Mouse (Mus musculus) thymus, adult 2 months (tissue): ENCODE measurements around the gene Pik3cb. TPM values are rescaled to one million over a fixed set of nuclear protein-coding genes. Genes with fewer than 3 reads are reported as not detected.

Experiments
- DNase-seq: peaks from one replicate; pipeline ENCODE4 v3.0.0; 2021
- H3K27ac ChIP-seq: fragments of 200-500 bp; 2 replicates; pipeline ENCODE4 v1.5.1; 2012; ENCODE audit warnings: low read length, control low read depth; ENCODE audit not compliant: control insufficient read depth, insufficient read depth
- H3K27me3 ChIP-seq: fragments of 200-500 bp; 2 replicates; pipeline ENCODE4 v1.6.1; 2012; ENCODE audit warnings: mild to moderate bottlenecking, low read length, moderate library complexity, mixed read lengths; ENCODE audit not compliant: control insufficient read depth, insufficient read depth
- H3K36me3 ChIP-seq: fragments of 200-500 bp; 2 replicates; pipeline ENCODE4 v1.6.1; 2012; ENCODE audit warnings: mild to moderate bottlenecking, low read length, moderate library complexity; ENCODE audit not compliant: control insufficient read depth, insufficient read depth
- H3K4me1 ChIP-seq: fragments of 200-500 bp; replicated peaks from 2 replicates; pipeline ENCODE4 v1.6.1; 2012; ENCODE audit warnings: low read length; ENCODE audit not compliant: control insufficient read depth, insufficient read depth
- H3K4me3 ChIP-seq: fragments of 200-500 bp; 2 replicates; pipeline ENCODE4 v1.5.1; 2012; ENCODE audit warnings: mild to moderate bottlenecking, low read length, control low read depth, moderate library complexity; ENCODE audit not compliant: control insufficient read depth, insufficient read depth
- CTCF ChIP-seq: fragments of 200-500 bp; IDR thresholded peaks from 2 replicates; pipeline ENCODE4 v1.5.1; 2012; ENCODE audit warnings: mild to moderate bottlenecking, control low read depth, low read length, moderate library complexity, borderline replicate concordance; ENCODE audit not compliant: control insufficient read depth, poor library complexity, insufficient read depth; ENCODE audit errors: extremely low read depth
- POLR2A ChIP-seq: fragments of 200-500 bp; IDR thresholded peaks from 2 replicates; pipeline ENCODE4 v1.6.1; 2012; ENCODE audit warnings: mild to moderate bottlenecking, low read length, control low read depth, moderate library complexity; ENCODE audit not compliant: control insufficient read depth, poor library complexity, insufficient read depth; ENCODE audit errors: extremely low read depth
- WGBS: fragments of 180-500 bp; shearing (Covaris S2); methylation state at CpG from one replicate; pipeline ENCODE4 v1.1.7; 2018; 5-methylcytosine and 5-hydroxymethylcytosine counted together
- polyA plus RNA-seq: library from polyadenylated mRNA; depleted of rRNA; stranded (reverse); fragments of >200 nt; gene quantifications from 2 replicates; pipeline ENCODE4 v1.2.3, GENCODE M21; 2012

Gene Pik3cb
- polyA plus RNA-seq, 1 experiment: 2.9 TPM

DNA sequence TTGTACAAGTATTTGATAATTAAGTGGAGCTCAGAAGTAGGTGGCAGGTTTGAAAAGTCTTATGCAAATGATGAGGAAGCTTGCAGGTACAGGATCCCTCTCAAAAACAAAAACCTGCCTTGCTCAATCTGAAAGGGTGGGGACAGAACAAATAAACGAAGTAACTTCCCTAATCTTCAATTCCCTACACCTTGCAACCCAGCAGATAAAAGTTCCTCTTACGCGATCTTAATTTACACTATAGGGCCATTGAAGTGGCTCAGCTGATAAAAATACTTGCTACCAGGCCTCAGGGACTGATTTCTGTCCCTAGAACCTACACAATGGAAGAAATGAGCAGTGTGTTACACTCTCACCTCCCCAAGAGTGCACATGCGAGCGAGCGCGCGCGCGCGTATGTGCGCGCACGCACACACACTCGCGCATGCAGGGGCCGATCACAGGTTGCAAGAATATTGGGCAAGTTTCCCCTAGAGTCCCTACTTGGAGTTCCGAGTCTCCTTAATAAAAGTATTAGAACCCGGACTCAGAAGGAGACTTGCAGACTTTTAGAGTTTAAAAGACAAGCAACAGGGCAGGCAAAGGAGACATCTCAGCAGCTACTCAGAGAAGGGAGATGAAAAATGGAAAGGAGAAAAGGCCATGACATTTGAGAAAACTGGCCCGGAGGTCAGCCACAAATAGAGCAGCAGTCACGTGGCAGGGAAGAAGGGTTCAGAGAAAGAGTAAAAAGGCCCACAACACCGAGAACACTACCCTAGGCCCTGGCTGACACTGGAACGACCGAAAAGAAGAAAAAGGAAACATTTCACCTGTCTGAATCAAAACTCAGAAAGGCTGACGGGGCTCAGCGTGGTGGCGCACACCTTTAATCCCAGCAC is 6.7 kb upstream of the Pik3cb start:
- TF ChIP-seq CTCF: no peak
- TF ChIP-seq POLR2A: no peak
- WGBS: 86% methylated on average over 27 of the region's 27 CpGs
- Histone ChIP-seq H3K27ac (no peak overlapping the region), H3K4me1 (no peaks in the 10 kb centered on the region), H3K4me3 (no peak overlapping the region), H3K27me3 (no peaks in the 10 kb centered on the region), H3K36me3 (no peaks in the 10 kb centered on the region)
- no peak for DNase-seq

DNA sequence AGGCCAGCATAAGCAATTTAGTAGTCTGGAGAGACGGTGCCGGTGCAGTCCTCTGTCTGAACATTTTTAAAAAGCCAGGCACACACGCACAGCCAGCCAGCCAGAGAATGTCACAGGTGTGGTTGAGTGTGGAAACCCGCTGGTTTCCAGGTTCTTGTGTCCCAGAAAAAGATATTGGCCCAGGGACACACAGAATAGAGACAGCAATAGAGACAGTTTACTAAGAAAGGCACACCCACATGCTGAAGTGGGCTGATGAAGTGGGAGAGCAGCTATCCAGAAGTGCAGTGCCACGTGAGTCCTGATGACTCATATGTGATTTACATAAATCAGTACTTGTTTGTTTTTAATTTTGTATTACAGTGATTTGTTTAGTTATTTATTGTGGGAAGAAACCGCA is 5.3 kb upstream of the Pik3cb start:
- no peak for DNase-seq

DNA sequence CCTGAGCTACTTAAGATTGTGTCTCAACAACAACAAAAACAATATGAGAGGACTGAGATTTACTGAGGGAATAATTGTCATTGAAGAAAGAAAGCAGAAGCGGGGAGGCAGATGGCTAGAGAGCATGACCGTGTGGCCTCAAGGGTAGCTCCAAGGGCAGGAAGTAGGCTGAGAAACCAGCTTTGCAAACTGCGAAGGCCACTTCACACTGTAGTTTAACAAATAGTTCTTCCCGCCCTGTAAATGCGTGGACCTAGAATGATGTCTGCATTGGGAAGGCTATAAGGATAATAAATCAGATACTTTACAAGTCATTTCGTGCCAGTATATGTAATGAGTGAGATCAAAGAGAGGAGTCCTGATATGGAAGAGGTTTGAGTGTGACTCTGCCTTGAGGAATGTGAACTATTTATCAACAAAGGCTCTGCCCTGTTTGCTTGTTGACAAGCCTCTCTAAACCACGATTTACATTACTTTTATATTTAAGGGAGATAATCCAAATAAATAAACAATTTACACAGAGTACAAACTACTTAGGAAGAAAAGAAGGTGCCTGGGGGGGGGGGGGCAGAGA is 4.1 kb upstream of the Pik3cb start:
- peaks cover 1% of the 10 kb centered on the region; the same call in 1 of the 2 replicates for H3K27me3 ChIP-seq
- no peak for DNase-seq
- no peaks in the 10 kb centered on the region; the same call in 1 of the 2 replicates for H3K4me1 ChIP-seq
- TF ChIP-seq POLR2A (no peak), CTCF (no peak)
- WGBS: 86% methylated on average over 7 of the region's 7 CpGs
- no peak overlapping the region for H3K4me3 ChIP-seq
- H3K36me3 ChIP-seq: no peaks in the 10 kb centered on the region
- H3K27ac ChIP-seq: no peak overlapping the region

More for the DNA sequence above, 5.3 kb upstream of the Pik3cb start:
- WGBS: 89% methylated on average over 6 of the region's 6 CpGs
- Histone ChIP-seq H3K27ac (no peak overlapping the region), H3K4me3 (no peak overlapping the region), H3K36me3 (no peaks in the 10 kb centered on the region), H3K27me3 (no peaks in the 10 kb centered on the region), H3K4me1 (no peaks in the 10 kb centered on the region)
- TF ChIP-seq POLR2A: no peak
- no peak for TF ChIP-seq CTCF

DNA sequence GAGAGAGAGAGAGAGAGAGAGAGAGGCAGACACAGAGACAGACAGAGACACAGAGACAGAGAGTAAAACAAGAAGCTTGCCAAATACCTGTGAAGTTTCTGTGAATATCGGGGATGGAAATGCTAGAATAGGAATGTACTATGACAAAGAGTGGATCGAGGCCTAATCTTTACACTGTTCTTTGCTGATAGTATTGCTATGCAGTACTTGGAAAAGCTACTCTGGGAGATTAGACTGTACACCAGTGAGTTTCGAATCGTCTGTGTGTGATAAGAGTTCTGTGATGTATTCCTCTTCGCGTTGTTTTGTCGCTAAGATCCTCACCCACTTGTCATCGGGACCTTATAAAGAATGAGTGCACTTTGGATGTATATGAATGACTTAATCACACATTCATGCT is 1.2 kb upstream of the Pik3cb start:
- H3K27ac ChIP-seq: no peak overlapping the region
- peaks cover 2% of the 10 kb centered on the region; the same call in 1 of the 2 replicates for H3K27me3 ChIP-seq
- no peaks in the 10 kb centered on the region for H3K36me3 ChIP-seq
- no peak overlapping the region for H3K4me3 ChIP-seq
- TF ChIP-seq POLR2A (no peak), CTCF (no peak)
- 95% methylated on average over 8 of the region's 8 CpGs for WGBS
- DNase-seq: no peak
- no peaks in the 10 kb centered on the region; the same call in 1 of the 2 replicates for H3K4me1 ChIP-seq

DNA sequence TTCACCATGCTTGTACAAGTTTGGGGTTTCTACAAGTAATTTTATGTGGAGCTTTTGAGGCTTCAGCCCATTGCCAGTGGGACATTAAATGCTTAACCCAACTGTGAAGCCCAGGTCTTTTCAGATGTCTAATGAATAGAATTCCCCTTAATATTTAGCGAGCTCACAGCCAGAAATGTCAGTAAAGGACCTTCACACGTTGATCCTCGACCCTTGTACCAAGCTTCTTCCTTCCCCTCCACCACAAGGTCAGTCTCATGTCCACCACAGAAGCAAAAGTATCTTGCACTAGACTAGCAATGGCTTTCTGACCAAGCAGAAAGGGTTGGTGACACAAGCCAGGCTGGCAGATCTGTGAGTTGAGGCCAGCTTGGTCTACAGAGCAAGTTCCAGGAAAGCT is 750 bp upstream of the Pik3cb start:
- TF ChIP-seq POLR2A (no peak), CTCF (no peak)
- Histone ChIP-seq H3K36me3 (no peaks in the 10 kb centered on the region), H3K27ac (no peak overlapping the region), H3K4me1 (no peaks in the 10 kb centered on the region; the same call in 1 of the 2 replicates), H3K27me3 (peaks cover 2% of the 10 kb centered on the region; the same call in 1 of the 2 replicates), H3K4me3 (no peak overlapping the region)
- DNase-seq: no peak
- 67% methylated on average over 3 of the region's 3 CpGs for WGBS

DNA sequence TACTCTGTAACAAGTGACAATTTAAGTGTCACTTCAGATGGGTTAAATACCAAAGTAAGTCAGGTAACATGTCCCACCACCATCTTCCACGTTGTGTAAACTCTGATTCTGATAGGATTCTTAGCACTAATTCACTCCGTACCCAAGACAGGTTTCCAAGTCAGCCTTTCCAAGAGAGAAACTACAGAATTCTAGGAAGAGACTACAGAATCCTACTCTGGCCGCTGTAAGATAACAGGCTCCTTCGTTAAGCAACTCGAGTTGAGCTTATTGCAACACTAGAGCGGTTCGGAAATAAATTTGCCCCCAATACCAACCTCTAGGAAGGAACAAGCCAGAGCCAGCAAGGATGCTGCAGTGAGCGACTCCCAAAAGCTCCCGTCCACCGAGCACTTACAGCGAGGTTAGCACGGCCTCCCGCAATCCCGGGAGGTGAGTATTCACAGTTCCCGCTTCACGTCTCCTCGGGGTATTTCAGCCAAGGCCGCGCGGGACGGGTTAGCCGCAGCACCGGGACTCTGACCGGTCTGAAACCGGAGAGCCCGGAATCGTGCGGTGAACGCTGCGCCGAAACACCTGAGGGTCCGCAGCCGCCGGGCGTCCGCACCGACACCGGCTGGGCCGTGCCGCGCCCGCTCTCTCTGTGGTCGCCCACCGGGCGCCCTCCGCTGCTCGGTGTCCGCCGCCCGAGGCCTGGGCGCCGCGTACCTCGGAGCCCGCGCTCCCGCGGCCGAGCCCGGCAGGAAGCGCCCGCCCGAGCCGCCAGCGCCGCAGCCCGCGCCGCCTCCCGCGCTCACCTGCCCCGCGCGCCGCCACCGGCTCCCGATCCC is 1.0 kb downstream of the Pik3cb start:
- WGBS: 2% methylated on average over 72 of the region's 77 CpGs
- TF ChIP-seq CTCF (no peak), POLR2A (no peak)
- no peaks in the 10 kb centered on the region; the same call in 1 of the 2 replicates for H3K4me1 ChIP-seq
- H3K4me3 ChIP-seq: peak overlapping the region; percentile 73
- no peak for DNase-seq
- H3K36me3 ChIP-seq: no peaks in the 10 kb centered on the region
- H3K27me3 ChIP-seq: peaks cover 2% of the 10 kb centered on the region; the same call in 1 of the 2 replicates
- H3K27ac ChIP-seq: no peak overlapping the region
